Mouse (Mus musculus): ENCODE data around the gene Nelfb.

The Nelfb gene

GRCm38 (mm10) chr2:25174866-25175689, 36.2 kb downstream of the Nelfb start:
- DNase-seq: no peak

- no peak for DNase-seq
Measured at GRCm38 (mm10) chr2:25173821-25174220, 37.5 kb downstream of the Nelfb start.

GRCm38 (mm10) chr2:25172629-25173028, 38.7 kb downstream of the Nelfb start:
- DNase-seq: no peak

- no peak for DNase-seq
Measured at GRCm38 (mm10) chr2:25171769-25172153, 39.5 kb downstream of the Nelfb start.

- DNase-seq: no peak
Measured at GRCm38 (mm10) chr2:25171101-25171768, 40.1 kb downstream of the Nelfb start.

GRCm38 (mm10) chr2:25170326-25171100, 40.8 kb downstream of the Nelfb start:
- no peak for DNase-seq

GRCm38 (mm10) chr2:25169778-25170177, 41.5 kb downstream of the Nelfb start:
- no peak for DNase-seq

- no peak for DNase-seq
Measured at GRCm38 (mm10) chr2:25168665-25168978, 42.7 kb downstream of the Nelfb start.

GRCm38 (mm10) chr2:25167919-25168664, 43.2 kb downstream of the Nelfb start:
- DNase-seq: peak; percentile 80

- DNase-seq: no peak
Measured at GRCm38 (mm10) chr2:25167481-25167880, 43.8 kb downstream of the Nelfb start.

- DNase-seq: peak; percentile 77
Measured at GRCm38 (mm10) chr2:25157655-25158054, 53.6 kb downstream of the Nelfb start.

- DNase-seq: no peak
Measured at GRCm38 (mm10) chr2:25156990-25157389, 54.3 kb downstream of the Nelfb start.

- DNase-seq: no peak
Measured at GRCm38 (mm10) chr2:25156177-25156576, 55.1 kb downstream of the Nelfb start.

GRCm38 (mm10) chr2:25151280-25151956, 59.9 kb downstream of the Nelfb start:
- no peak for DNase-seq
